In the genomic region with DNA sequence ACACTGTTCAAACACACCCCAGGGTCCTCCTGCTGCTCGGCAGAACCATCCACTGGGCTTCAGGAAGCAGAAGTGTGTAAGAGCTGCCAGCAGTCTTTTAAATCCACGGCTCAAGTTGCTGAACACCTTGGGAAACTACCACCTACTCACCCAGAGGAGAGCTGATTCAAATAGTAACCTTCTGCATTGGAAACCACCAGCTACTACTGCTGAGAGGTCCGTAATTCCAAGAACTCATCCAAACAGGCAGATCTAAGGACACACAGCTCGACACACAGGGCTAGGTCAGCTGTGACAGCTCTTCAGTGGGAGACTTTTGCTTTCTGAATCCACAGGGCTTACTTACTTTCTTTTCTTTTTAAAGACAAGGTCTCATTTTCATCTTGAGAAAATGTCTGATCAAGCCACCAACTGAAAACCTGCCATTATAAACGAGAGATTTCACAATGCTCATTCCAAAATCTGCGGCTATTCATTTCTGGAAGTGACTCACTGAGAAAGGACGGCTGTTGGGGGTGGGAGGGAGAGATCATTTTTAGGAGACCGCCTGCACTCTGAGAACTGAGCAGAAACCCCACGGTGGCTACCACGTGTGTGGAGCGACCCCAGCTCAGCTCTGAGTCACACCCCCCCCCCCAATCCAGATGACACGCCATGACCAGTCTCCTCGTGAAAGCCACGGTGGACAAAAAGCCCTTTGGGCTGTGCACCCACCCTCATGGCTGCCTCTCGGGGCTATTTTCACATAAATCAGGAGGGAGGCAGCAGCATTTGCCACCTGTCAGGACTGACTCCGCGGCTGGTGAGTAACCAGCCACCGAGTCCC, we compare ENCODE assay signal across 8 mouse cellular contexts.
DNase-seq lines count a peak whose midpoint lies in the region; ATAC-seq and TF ChIP-seq lines count a peak whose summit lies in the region.

No protein-coding gene starts in this region.

- no peak for TF ChIP-seq CTCF in left cerebral cortex, adult 2 months (IDR thresholded peaks at IDR 0.05)

- peak overlapping the region; percentile 55 for H3K4me2 ChIP-seq in forebrain, embryonic 12.5 days
- H3K4me2 ChIP-seq in limb, embryonic 11.5 days (ENCODE audit: low read depth, severe bottlenecking), result peak overlapping the region; percentile 48
- H3K4me2 ChIP-seq in myocyte (ENCODE audit: low read depth), result peak overlapping the region; percentile 92

- intact Hi-C loops in left cerebral cortex, adult 2 months (cut with DNase I), result no loop called here

- no peak overlapping the region for H3K4me3 ChIP-seq in left cerebral cortex, adult 2 months
- peak overlapping the region; percentile 24 for H3K4me3 ChIP-seq in forebrain, embryonic 12.5 days (replicated peaks)
- no peak overlapping the region for H3K4me3 ChIP-seq in limb, embryonic 11.5 days (ENCODE audit: low read depth, low read length)
- peak overlapping the region; percentile 34 for H3K4me3 ChIP-seq in myocyte

- H3K9ac ChIP-seq in forebrain, embryonic 12.5 days, result 0 out of 2 replicates have a peak overlapping the region, but pooled peaks have one; percentile 8
- 0 out of 2 replicates have a peak overlapping the region, but pooled peaks have one; percentile 7 for H3K9ac ChIP-seq in limb, embryonic 11.5 days (ENCODE audit: low read length)

- peaks cover 62% of the 10 kb centered on the region for H3K79me2 ChIP-seq in myocyte (ENCODE audit: control insufficient read depth, insufficient read depth)

- no peaks in the 10 kb centered on the region for H3K27me3 ChIP-seq in forebrain, embryonic 12.5 days
- no peaks in the 10 kb centered on the region for H3K27me3 ChIP-seq in limb, embryonic 11.5 days (ENCODE audit: control insufficient read depth, insufficient read depth, low read length)
- H3K27me3 ChIP-seq in myocyte (ENCODE audit: control insufficient read depth, insufficient read depth, insufficient read length), result no peaks in the 10 kb centered on the region

- H3K36me3 ChIP-seq in forebrain, embryonic 12.5 days (replicated peaks), result no peaks in the 10 kb centered on the region
- H3K36me3 ChIP-seq in limb, embryonic 11.5 days (ENCODE audit: control insufficient read depth, insufficient read depth, low read length), result no peaks in the 10 kb centered on the region
- H3K36me3 ChIP-seq in myocyte (ENCODE audit: control insufficient read depth, insufficient read depth), result peaks cover 43% of the 10 kb centered on the region

- peak overlapping the region; percentile 31 for H3ac ChIP-seq in myocyte (ENCODE audit: control insufficient read depth, insufficient read length)

- peaks cover 47% of the 10 kb centered on the region for H3K4me1 ChIP-seq in forebrain, embryonic 12.5 days
- H3K4me1 ChIP-seq in limb, embryonic 11.5 days (ENCODE audit: control insufficient read depth, insufficient read depth, low read length), result peaks cover 15% of the 10 kb centered on the region

- H3K9me3 ChIP-seq in forebrain, embryonic 12.5 days, result no peaks in the 10 kb centered on the region
- H3K9me3 ChIP-seq in limb, embryonic 11.5 days (ENCODE audit: control insufficient read depth, low read length), result no peaks in the 10 kb centered on the region

- no peak for DNase-seq in left cerebral cortex, adult 2 months (ENCODE audit: extremely low spot score in 1 of 2, low spot score in 2 of 2)
- no peak for DNase-seq in left cerebral cortex, adult 9 months (ENCODE audit: low spot score in 2 of 2)
- DNase-seq in limb, embryonic 11.5 days (ENCODE audit: low spot score), result no peak
- no peak for DNase-seq in layer of hippocampus, adult 9-10 months (ENCODE audit: low spot score)
- DNase-seq in adrenal gland, postnatal 4 days (ENCODE audit: low spot score in 2 of 2), result no peak
- no peak for DNase-seq in natural killer cell, adult 2 months (ENCODE audit: low spot score in 2 of 2)

- WGBS in forebrain, embryonic 12.5 days, result 22% methylated on average over 18 of the region's 18 CpGs
- WGBS in limb, embryonic 11.5 days, result 35% methylated on average over 18 of the region's 18 CpGs

- TF ChIP-seq POLR2A in myocyte (IDR thresholded peaks at IDR 0.05; ENCODE audit: insufficient read length, low read depth), result no peak

- peak overlapping the region; percentile 24 for H3K27ac ChIP-seq in left cerebral cortex, adult 2 months
- peak overlapping the region; percentile 93 for H3K27ac ChIP-seq in forebrain, embryonic 12.5 days
- H3K27ac ChIP-seq in limb, embryonic 11.5 days (replicated peaks; ENCODE audit: low read depth, low read length), result no peak overlapping the region

- ATAC-seq in forebrain, embryonic 12.5 days (ENCODE audit: low FRiP score), result peak; percentile 67
- ATAC-seq in limb, embryonic 11.5 days (ENCODE audit: insufficient number of reproducible peaks, low FRiP score, low TSS enrichment, low read depth), result 0 out of 2 replicates have a peak, but pooled peaks have one; percentile 21

TF ChIP-seq in myocyte, 11 proteins besides CTCF, POLR2A, EP300 and RAD21:
- TF ChIP-seq MYOD1 (IDR thresholded peaks at IDR 0.05; ENCODE audit: control insufficient read depth in 1 of 3, insufficient read length in 2 of 3, low read depth in 2 of 3) (peak; percentile 45 to 91 (median 89)), E2F4 (IDR thresholded peaks at IDR 0.05; ENCODE audit: insufficient read depth) (no peak), TCF3 (IDR thresholded peaks at IDR 0.05; ENCODE audit: insufficient read length, low read depth) (peak; percentile 59), USF1 (IDR thresholded peaks at IDR 0.05; ENCODE audit: low read depth) (peak; percentile 33), CEBPB (IDR thresholded peaks at IDR 0.05; ENCODE audit: insufficient read depth, poor library complexity, severe bottlenecking) (peak; percentile 98), REST (IDR thresholded peaks at IDR 0.05; ENCODE audit: insufficient read depth, insufficient read length) (no peak), MYOG (IDR thresholded peaks at IDR 0.05; ENCODE audit: control insufficient read depth in 1 of 3, insufficient read depth in 1 of 3, insufficient read length in 2 of 3, low read depth in 2 of 3) (peak in 2 of 3 experiments; percentile 29 to 65), MAX (IDR thresholded peaks at IDR 0.05; ENCODE audit: low read depth) (peak; percentile 12), POLR2AphosphoS2 (IDR thresholded peaks at IDR 0.05; ENCODE audit: insufficient read length, low read depth) (peak; percentile 6), SRF (IDR thresholded peaks at IDR 0.05; ENCODE audit: control insufficient read depth, insufficient read length, low read depth) (no peak), TCF12 (IDR thresholded peaks at IDR 0.05; ENCODE audit: insufficient read depth, poor library complexity, severe bottlenecking) (peak; percentile 55)

Comparison
In these comparisons a context has a peak if more than half of its experiments do, and no peak if none do; other contexts are left out.
1. H3K4me3 ChIP-seq: peak in forebrain, embryonic 12.5 days (single experiment) and myocyte (single experiment); none in left cerebral cortex, adult 2 months (single experiment) and limb, embryonic 11.5 days (single experiment).
2. Peak in every context shown above with its lines, with median percentiles within 50 percentile points of each other: H3K4me2 ChIP-seq.